Mouse (Mus musculus): Measurements from ENCODE around the gene Car12.

Gene Car12

GRCm38 (mm10) chr9:66713135-66714021 lies at the start of gene Car12:
TSS of gene Car12 (plus strand) at chr9:66713686.
- DNase-seq (ENCODE audit: low read depth, low spot score) = no peak

DNA sequence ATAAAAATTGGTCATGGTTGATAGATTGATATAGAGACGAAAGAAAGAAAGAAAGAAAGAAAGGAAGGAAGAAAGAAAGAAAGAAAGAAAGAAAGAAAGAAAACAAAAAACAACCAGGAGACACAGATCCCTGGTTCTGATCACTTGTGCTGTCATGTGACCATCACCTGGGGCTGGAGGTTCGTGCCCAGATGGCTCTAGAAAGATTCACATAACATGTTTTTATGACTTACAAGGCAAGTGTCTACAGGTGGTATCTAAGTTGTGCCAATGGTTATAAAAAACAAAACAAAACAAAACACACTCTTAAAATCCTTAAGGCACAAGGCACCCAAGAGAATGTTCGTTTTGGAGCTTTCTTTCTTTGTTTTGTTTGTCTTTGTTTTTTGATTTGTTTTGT lies 49.7 kb upstream of the Car12 start:
- no peak for DNase-seq (ENCODE audit: low read depth, low spot score)

DNA sequence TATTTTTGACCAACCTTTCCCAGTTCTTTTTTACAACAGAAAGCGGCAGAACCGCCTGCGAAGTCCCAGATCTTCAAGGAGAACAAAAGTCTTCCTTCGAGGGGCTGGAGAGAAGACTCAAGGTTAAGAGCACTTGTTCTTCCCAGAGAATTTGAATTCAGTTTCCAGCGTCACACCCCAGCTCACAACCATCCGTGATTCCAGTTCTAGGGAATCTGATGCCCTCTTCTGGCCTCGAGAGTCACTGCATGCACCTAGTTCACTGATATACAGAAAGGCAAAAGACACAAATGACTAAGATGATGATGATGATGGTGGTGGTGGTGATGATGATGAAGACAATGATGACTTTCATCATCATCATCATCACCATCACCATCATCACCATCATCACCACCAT lies 48.9 kb upstream of the Car12 start:
- no peak for DNase-seq (ENCODE audit: low read depth, low spot score)

DNA sequence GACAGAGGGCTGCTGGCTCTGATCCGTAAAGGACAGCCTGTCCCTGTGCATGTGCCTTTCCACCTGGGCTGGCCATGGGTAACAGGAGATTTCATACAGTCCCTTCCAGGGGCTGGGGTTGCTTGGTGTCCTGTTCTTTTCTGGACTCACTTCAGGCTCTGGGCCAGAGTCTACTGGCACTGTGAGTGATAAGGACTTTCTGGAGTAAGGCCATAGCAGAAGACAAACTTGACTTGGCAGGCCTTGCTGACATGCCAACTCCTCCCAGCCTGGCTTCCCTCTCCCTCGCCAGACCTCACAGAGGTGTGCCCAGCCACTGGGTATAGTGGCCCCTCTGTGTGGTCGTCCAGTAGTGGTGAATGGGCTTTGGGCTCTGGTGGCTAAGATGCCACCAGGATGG lies 47.3 kb upstream of the Car12 start:
- no peak for DNase-seq (ENCODE audit: low read depth, low spot score)

- no peak for DNase-seq (ENCODE audit: low read depth, low spot score)
Measured at GRCm38 (mm10) chr9:66667046-66667445, 46.4 kb upstream of the Car12 start.

DNA sequence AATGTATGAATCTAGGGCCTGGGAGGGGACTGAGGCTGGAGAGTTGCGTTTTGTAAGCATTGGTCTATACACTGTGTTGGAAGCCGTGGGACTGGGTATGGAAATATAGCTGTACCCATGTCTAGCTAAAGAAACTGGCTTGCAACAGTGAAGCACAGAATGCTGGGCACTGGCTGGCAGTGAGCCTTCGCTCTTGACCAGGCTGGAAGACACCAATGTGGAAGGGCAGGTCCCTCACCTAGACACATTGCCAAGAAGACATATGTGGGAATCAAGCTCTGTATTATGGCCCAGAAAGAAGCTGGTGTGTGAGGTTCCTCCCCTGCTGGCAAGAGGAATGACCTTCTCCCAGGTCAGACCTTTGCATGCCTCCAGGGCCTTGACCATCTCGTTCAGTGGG lies 45.6 kb upstream of the Car12 start:
- no peak for DNase-seq (ENCODE audit: low read depth, low spot score)

- no peak for DNase-seq (ENCODE audit: low read depth, low spot score)
Measured at GRCm38 (mm10) chr9:66669561-66670078, 43.9 kb upstream of the Car12 start.

GRCm38 (mm10) chr9:66673771-66674170 lies 39.7 kb upstream of the Car12 start:
- no peak for DNase-seq (ENCODE audit: low read depth, low spot score)

DNA sequence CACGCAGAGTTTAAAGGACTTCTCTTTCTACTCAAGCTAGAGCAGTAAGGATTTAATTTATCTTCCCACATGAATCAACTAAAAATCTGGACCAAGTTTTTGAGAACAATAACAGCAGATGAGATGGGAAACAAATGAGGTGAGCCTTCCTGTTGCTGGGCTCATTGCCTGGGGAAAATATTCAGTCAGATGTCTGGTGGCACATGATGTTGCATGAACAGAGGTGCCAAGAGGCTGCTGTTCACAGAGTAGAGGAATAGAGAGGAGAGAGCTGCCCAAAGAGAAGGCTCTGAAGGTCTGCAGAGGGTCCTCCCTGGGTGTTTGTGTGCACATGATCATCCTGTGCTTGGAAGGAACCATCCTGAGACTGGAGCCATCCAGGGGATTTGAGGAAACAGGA lies 37.9 kb upstream of the Car12 start:
- DNase-seq (ENCODE audit: low read depth, low spot score) = no peak

- DNase-seq (ENCODE audit: low read depth, low spot score) = no peak
Measured at GRCm38 (mm10) chr9:66680102-66680501, 33.4 kb upstream of the Car12 start.

DNA sequence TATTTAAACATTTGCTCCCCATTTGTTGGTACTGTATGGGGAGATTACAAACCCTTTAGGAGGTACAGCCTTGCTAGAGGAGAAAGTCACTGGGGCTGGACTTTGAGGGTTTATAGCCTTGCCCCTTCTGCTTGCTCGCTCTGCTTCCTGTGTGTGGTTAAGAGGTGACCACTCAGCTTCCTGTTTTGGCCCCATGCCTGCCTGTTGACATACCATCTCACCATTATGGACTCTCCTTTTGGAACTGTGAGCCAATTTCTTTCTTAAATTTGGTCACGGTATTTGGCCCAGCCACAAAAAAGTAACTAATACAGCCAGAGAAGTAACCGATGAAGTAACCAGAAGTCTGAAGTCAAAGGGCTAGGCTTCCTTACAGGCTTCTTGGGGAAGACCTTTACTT lies 30.7 kb upstream of the Car12 start:
- DNase-seq (ENCODE audit: low read depth, low spot score) = no peak

GRCm38 (mm10) chr9:66685730-66686129 lies 27.8 kb upstream of the Car12 start:
- DNase-seq (ENCODE audit: low read depth, low spot score) = no peak

GRCm38 (mm10) chr9:66687713-66688112 lies 25.8 kb upstream of the Car12 start:
- no peak for DNase-seq (ENCODE audit: low read depth, low spot score)

- no peak for DNase-seq (ENCODE audit: low read depth, low spot score)
Measured at GRCm38 (mm10) chr9:66691683-66692305, 21.7 kb upstream of the Car12 start.

DNA sequence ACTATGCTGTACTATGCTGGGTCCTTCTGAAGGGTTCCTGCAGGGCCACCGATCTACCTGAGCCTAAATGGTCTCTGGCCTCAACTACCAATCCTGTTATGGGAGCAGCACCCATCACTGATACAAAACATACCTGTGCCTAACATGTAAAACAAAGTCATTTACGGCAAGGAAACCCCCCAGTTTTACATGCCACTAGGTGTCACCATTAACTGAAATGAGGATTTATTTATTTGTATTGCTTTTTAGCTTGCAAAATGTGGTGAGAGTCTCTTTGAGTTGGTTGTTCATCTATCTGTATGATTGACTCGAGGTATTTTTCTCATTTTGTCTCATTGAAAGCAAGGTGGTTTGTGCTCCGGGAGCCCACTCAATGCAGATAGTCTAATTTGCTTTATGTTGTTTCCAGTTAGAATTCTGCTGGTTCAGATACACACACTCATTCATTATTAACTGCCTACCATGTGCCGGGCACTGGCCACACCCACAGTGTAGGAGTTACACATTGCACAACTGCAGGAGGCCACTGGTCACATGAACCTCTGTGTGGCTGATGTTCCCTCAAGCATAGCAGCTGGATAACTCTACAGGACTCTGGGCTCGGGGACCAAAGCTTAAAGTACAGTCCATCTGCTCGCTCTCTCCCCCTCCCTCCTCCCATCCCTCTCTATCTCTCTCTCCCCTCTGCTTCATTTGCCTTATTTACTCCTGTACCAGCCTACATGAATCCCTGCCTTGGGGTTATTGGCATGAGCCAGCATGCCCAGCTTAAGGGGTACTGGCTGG lies 15.9 kb upstream of the Car12 start:
- DNase-seq (ENCODE audit: low read depth, low spot score) = no peak

GRCm38 (mm10) chr9:66699748-66700147 lies 13.7 kb upstream of the Car12 start:
- DNase-seq (ENCODE audit: low read depth, low spot score) = no peak

- no peak for DNase-seq (ENCODE audit: low read depth, low spot score)
Measured at GRCm38 (mm10) chr9:66703002-66703401, 10.5 kb upstream of the Car12 start.

GRCm38 (mm10) chr9:66705354-66705753 lies 8.1 kb upstream of the Car12 start:
- no peak for DNase-seq (ENCODE audit: low read depth, low spot score)

DNA sequence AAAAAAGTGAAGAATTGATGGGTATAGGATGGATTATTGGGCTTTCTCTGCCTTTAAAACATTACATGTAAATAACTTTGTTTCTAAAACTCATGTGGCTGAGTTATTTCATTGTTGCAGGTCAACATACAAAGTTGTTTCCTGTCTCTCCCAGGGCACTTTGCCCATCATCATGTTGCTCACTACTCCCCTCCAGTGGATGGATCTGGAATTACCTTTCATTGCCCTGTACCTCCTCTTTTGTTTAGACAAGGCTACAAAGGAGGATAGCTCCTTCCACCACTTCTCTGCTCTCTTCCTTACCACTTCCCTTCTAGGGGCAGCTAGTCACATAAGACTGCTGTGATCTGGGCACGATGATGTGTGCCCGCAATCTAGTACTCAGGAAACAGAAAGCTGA lies 7.7 kb upstream of the Car12 start:
- peak; percentile 49 for DNase-seq (ENCODE audit: low read depth, low spot score)

DNA sequence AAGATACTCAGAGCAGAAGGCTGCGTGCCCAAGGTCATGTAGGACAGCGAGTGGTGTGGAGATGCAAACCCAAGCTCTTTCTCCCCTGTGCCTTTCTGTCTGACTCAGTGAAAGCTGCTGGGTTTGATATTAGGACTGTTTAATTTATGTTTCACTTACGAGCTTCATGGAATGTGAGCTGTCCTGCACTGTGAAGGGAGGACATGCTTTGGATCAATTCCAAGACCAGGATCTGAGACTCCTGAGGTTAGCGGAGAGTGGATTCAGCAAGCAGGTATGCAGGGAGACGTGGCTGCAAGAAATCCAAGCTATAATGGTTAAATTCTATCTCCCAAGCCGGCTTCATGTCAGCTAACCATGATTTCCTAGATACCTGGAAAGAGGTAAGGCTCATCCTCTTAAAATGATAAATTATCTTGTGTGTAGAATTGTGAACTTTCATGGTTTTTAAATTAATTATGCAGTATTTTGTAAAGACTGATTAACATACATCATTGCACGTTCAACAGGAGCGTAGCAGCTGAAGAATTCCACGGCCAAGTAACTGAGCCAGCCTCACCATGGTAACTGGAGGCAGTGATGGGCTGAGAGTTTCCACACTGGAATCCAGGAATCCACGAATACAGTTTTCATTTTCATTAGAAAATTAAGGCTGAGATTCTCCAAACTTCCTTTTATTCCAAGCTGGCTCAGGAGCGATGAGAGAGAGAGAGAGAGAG lies 5.3 kb upstream of the Car12 start:
- no peak for DNase-seq (ENCODE audit: low read depth, low spot score)

DNA sequence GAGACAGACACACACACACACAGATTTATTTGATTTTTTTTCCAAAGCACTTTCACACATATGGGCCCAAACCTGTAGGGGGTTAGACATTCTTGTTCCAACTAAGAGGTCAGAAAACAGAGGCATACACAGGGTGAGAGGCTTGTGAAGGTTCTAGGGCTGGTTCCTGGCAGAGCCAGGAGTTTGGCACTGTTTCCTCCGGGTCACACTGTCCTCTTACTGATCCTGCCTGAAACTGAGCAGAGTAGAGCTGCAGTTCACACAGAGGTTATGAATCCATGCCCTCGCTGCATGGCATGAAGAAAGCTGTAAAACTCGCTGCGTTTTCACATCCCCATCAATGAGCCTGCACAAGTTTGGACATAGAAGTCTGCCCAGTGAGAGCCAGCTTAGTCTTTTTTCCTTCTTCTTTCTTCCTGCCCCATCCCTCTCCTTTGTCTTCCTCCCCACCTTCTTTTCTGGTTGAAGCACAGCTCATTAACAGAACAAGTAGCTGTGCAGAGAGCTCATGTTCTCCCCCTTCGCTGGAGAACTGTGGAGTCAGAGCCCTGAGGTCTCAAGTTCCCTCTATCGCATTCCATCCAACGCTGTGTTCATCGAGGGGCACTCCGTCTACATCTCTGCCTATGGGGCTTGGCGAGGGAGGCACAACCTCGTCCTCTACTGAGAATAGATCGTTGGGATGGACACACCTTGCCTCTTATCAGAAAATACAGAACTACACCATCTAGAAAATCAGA lies 4.5 kb upstream of the Car12 start:
- no peak for DNase-seq (ENCODE audit: low read depth, low spot score)

Data from retina, adult 2 months (tissue).